In genomic region chr7:121779409-121779808, GRCm38 (mm10) we compare ENCODE assay signal across 21 mouse cellular contexts. TPM values are rescaled to one million over a fixed set of nuclear protein-coding genes. Genes with fewer than 3 reads are reported as not detected.
"Had no signal": no experiment of that assay in that cellular context is flagged by ENCODE, and none has a peak within 500 bp of the region (broad histone marks: within the 10 kb centered on the region; RNA-seq: fewer than 3 reads in every experiment).

No protein-coding gene starts in this region.

- H3K4me2 ChIP-seq: liver, embryonic 15.5 days; midbrain, embryonic 13.5 days; neural tube, embryonic 13.5 days had no signal

- H3K4me3 ChIP-seq: left cerebral cortex, adult 2 months; liver, embryonic 15.5 days; megakaryocyte, embryonic 14.5 days; midbrain, embryonic 10.5 days; midbrain, embryonic 13.5 days; myocyte; neural tube, embryonic 13.5 days had no signal

- H3K9me3 ChIP-seq: liver, embryonic 15.5 days; midbrain, embryonic 10.5 days; midbrain, embryonic 13.5 days; neural tube, embryonic 13.5 days had no signal

- ATAC-seq: hindbrain, postnatal 0 days; inflammation-experienced regulatory T-cells, adult 6 months; intestine, embryonic 16.5 days; midbrain, embryonic 13.5 days; midbrain, embryonic 16.5 days had no signal

- H3K9ac ChIP-seq: liver, embryonic 15.5 days; midbrain, embryonic 13.5 days; neural tube, embryonic 13.5 days had no signal

- DNase-seq: kidney, adult 18-20 months; kidney, adult 9 months; kidney, postnatal 25 days; layer of hippocampus, postnatal 36 days; thymus, adult 2 months; thymus, postnatal 14 days; thymus, postnatal 4 days had no signal

- H3K36me3 ChIP-seq: liver, embryonic 15.5 days; midbrain, embryonic 10.5 days; midbrain, embryonic 13.5 days; neural tube, embryonic 13.5 days had no signal

- H3K4me1 ChIP-seq: liver, embryonic 15.5 days; megakaryocyte, embryonic 14.5 days; midbrain, embryonic 10.5 days; midbrain, embryonic 13.5 days; neural tube, embryonic 13.5 days had no signal

- H3K27me3 ChIP-seq: liver, embryonic 15.5 days; midbrain, embryonic 13.5 days; neural tube, embryonic 13.5 days had no signal

- H3K27ac ChIP-seq: hindbrain, postnatal 0 days; left cerebral cortex, adult 2 months; liver, embryonic 15.5 days; midbrain, embryonic 10.5 days; midbrain, embryonic 13.5 days; neural tube, embryonic 13.5 days had no signal

RNA-seq across cellular contexts. Expression of gene Scnn1g, which starts 45.1 kb away (rescaled TPM):
- total RNA-seq: neutrophil, adult 5-6 weeks had no signal
- polyA plus RNA-seq: inflammation-experienced regulatory T-cells, adult 6 months; limb, embryonic 11.5 days; liver, embryonic 15.5 days; midbrain, embryonic 13.5 days; midbrain, embryonic 16.5 days; myocyte; neural tube, embryonic 13.5 days; small intestine, adult 2 months had no signal
